Mouse (Mus musculus): ENCODE data around the gene Minpp1. TPM values are rescaled to one million over a fixed set of nuclear protein-coding genes. Genes with fewer than 3 reads are reported as not detected.

Minpp1 gene
- polyA plus RNA-seq, 1 experiment from 2014 or later, result 64.4 TPM

DNA sequence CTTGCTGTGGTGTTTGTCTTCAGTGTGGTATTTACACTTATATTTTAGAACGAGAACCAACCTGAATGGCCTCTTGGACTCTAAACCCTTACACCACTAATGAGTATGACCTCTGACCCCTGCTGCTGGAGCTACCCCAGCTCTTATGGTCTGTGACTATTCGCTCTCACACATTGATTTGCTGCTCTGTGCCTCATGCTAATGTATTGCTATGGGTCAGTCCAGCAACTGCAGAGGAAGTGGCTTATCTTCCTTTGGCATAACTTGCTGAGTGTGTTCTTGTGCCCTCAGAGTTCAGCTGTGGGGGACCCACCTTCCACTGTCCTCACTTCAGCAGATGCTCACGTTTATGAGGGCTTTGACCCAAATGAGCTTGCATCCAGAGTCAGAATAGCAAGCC, 24.7 kb downstream of the Minpp1 start:
- no peak for ATAC-seq
- Histone ChIP-seq H3K36me3 (ENCODE audit: control insufficient read depth, insufficient read depth, low read length) (peaks cover 27% of the 10 kb centered on the region), H3K9me3 (replicated peaks; ENCODE audit: control insufficient read depth, low read length, poor library complexity, severe bottlenecking) (no peaks in the 10 kb centered on the region), H3K4me2 (ENCODE audit: low read length) (no peak overlapping the region), H3K4me3 (ENCODE audit: low read depth, low read length) (no peak overlapping the region), H3K4me1 (ENCODE audit: control insufficient read depth, insufficient read depth, low read length) (no peaks in the 10 kb centered on the region), H3K9ac (ENCODE audit: low read depth, low read length) (no peak overlapping the region), H3K27ac (ENCODE audit: low read length) (no peak overlapping the region), H3K27me3 (ENCODE audit: control insufficient read depth, insufficient read depth, low read depth, low read length) (no peaks in the 10 kb centered on the region)
- 91% methylated on average over 3 of the region's 3 CpGs for WGBS

DNA sequence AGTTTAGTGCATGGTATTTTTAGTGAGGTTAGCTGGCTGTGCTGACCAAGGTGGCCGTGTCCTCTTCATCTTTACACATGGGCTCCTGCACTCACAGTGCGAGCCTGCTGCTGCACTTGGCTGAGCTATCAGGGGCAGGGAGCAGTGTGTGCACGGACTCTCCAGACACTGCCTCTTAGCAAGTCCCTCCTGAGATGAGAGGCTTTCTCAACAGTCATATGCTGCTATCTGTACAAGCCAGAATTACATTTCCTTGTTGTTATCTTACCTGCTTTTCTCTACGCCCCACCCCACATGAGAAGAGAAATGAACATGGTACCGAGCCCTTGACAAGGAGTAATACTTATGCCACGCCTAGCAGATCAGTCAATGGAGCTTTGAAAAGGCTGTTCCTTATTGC, 25.4 kb downstream of the Minpp1 start:
- no peak overlapping the region for H3K27ac ChIP-seq (ENCODE audit: low read length)
- no peak overlapping the region for H3K4me3 ChIP-seq (ENCODE audit: low read depth, low read length)
- 97% methylated on average over 6 of the region's 6 CpGs for WGBS
- no peaks in the 10 kb centered on the region for H3K4me1 ChIP-seq (ENCODE audit: control insufficient read depth, insufficient read depth, low read length)
- no peak for ATAC-seq
- peaks cover 30% of the 10 kb centered on the region for H3K36me3 ChIP-seq (ENCODE audit: control insufficient read depth, insufficient read depth, low read length)
- H3K9me3 ChIP-seq (replicated peaks; ENCODE audit: control insufficient read depth, low read length, poor library complexity, severe bottlenecking), result no peaks in the 10 kb centered on the region
- H3K9ac ChIP-seq (ENCODE audit: low read depth, low read length), result no peak overlapping the region
- H3K4me2 ChIP-seq (ENCODE audit: low read length), result no peak overlapping the region
- H3K27me3 ChIP-seq (ENCODE audit: control insufficient read depth, insufficient read depth, low read depth, low read length), result no peaks in the 10 kb centered on the region

DNA sequence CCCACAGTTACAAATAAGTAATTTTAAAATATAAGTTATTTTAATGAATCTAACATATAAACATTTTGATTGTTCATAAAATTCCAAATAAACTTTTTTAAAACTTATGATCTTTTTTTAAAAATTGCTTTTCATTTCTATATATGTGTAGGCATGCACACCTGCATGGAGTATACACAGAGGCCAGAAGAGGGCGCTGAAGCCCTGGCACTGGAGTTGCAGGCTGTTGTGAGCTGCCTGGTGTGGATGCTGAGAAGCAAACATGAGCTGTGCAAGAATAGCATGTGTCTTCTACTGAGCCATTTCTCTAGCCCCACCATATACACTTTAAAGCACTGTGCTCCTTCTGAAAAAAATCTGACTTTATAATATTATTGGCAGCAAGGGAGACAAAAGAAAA, 26.9 kb downstream of the Minpp1 start:
- no peak for ATAC-seq
- WGBS, result 48% methylated on average over 1 of the region's 1 CpGs
- no peak overlapping the region for H3K9ac ChIP-seq (ENCODE audit: low read depth, low read length)
- no peak overlapping the region for H3K4me2 ChIP-seq (ENCODE audit: low read length)
- no peaks in the 10 kb centered on the region for H3K27me3 ChIP-seq (ENCODE audit: control insufficient read depth, insufficient read depth, low read depth, low read length)
- no peak overlapping the region for H3K4me3 ChIP-seq (ENCODE audit: low read depth, low read length)
- H3K4me1 ChIP-seq (ENCODE audit: control insufficient read depth, insufficient read depth, low read length), result no peaks in the 10 kb centered on the region
- H3K9me3 ChIP-seq (replicated peaks; ENCODE audit: control insufficient read depth, low read length, poor library complexity, severe bottlenecking), result no peaks in the 10 kb centered on the region
- peaks cover 41% of the 10 kb centered on the region for H3K36me3 ChIP-seq (ENCODE audit: control insufficient read depth, insufficient read depth, low read length)
- H3K27ac ChIP-seq (ENCODE audit: low read length), result no peak overlapping the region

DNA sequence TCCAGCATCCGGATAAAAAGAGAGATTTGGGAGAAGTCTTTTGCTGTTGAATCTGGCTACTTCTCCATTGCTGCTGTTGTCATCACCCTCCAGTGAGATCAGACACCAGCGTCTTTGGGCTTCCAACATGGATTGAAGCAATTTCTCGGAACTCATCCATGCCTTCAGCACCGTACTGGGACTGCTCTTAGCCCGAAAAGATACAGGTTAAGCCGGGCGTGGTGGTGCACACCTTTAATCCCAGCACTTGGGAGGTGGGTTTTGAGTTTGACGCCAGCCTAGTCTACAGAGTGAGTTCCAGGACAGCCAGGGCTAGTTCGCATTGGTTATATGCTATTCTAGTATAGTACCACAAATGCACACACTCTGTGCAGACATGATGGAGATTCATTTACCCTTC, 31.0 kb downstream of the Minpp1 start:
- ATAC-seq, result no peak
- H3K4me2 ChIP-seq (ENCODE audit: low read length), result no peak overlapping the region
- H3K9me3 ChIP-seq (replicated peaks; ENCODE audit: control insufficient read depth, low read length, poor library complexity, severe bottlenecking), result no peaks in the 10 kb centered on the region
- peaks cover 35% of the 10 kb centered on the region for H3K36me3 ChIP-seq (ENCODE audit: control insufficient read depth, insufficient read depth, low read length)
- no peak overlapping the region for H3K27ac ChIP-seq (ENCODE audit: low read length)
- no peak overlapping the region for H3K9ac ChIP-seq (ENCODE audit: low read depth, low read length)
- WGBS, result 98% methylated on average over 9 of the region's 9 CpGs
- H3K4me3 ChIP-seq (ENCODE audit: low read depth, low read length), result no peak overlapping the region
- no peaks in the 10 kb centered on the region for H3K4me1 ChIP-seq (ENCODE audit: control insufficient read depth, insufficient read depth, low read length)
- H3K27me3 ChIP-seq (ENCODE audit: control insufficient read depth, insufficient read depth, low read depth, low read length), result no peaks in the 10 kb centered on the region

DNA sequence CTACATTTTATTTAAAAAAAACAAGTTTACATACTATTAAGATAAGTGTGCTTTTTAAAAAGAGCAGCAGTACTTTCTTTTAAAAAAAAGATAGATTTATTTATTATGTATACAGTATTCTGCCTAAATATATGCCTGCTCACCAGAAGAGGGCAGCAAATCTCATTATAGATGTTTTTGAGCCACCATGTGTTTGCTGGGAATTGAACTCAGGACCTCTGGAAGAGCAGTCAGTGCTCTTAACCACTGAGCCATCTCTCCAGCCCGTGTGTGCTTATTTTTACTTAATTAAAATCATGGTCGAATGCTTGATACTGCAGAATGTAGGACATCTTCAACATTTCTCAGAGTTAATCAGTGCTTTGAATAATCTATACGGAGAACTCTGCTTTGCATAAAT, 35.9 kb downstream of the Minpp1 start:
- Histone ChIP-seq H3K27me3 (ENCODE audit: control insufficient read depth, insufficient read depth, low read depth, low read length) (no peaks in the 10 kb centered on the region), H3K4me3 (ENCODE audit: low read depth, low read length) (no peak overlapping the region), H3K9ac (ENCODE audit: low read depth, low read length) (no peak overlapping the region), H3K4me1 (ENCODE audit: control insufficient read depth, insufficient read depth, low read length) (no peaks in the 10 kb centered on the region), H3K9me3 (replicated peaks; ENCODE audit: control insufficient read depth, low read length, poor library complexity, severe bottlenecking) (no peaks in the 10 kb centered on the region), H3K27ac (ENCODE audit: low read length) (no peak overlapping the region), H3K36me3 (ENCODE audit: control insufficient read depth, insufficient read depth, low read length) (peaks cover 8% of the 10 kb centered on the region), H3K4me2 (ENCODE audit: low read length) (no peak overlapping the region)
- 86% methylated on average over 3 of the region's 3 CpGs for WGBS
- ATAC-seq, result no peak

DNA sequence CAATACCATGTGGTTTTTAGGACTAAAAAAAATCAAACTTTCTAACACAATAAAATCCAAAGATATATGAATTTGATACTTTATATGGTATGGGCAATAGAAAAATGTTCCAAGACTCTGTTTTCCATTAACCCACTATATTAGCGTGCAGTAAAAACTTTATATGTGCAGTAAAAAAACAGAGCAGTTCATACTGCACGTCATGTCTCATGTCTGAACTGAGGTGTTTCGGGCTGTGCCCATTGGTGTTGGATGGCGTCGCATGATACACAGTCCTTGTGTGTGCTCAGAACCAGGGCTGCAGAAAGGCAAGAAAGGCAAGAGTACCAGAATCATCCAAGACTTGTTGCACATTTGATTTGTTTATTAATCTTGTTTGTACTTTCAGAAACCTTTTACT, 36.7 kb downstream of the Minpp1 start:
- Histone ChIP-seq H3K4me2 (ENCODE audit: low read length) (no peak overlapping the region), H3K27ac (ENCODE audit: low read length) (no peak overlapping the region), H3K9ac (ENCODE audit: low read depth, low read length) (no peak overlapping the region), H3K4me1 (ENCODE audit: control insufficient read depth, insufficient read depth, low read length) (no peaks in the 10 kb centered on the region), H3K36me3 (ENCODE audit: control insufficient read depth, insufficient read depth, low read length) (peaks cover 1% of the 10 kb centered on the region; the same call in 1 of the 2 replicates), H3K4me3 (ENCODE audit: low read depth, low read length) (no peak overlapping the region), H3K27me3 (ENCODE audit: control insufficient read depth, insufficient read depth, low read depth, low read length) (no peaks in the 10 kb centered on the region), H3K9me3 (replicated peaks; ENCODE audit: control insufficient read depth, low read length, poor library complexity, severe bottlenecking) (no peaks in the 10 kb centered on the region)
- WGBS, result 98% methylated on average over 5 of the region's 5 CpGs
- ATAC-seq, result no peak

DNA sequence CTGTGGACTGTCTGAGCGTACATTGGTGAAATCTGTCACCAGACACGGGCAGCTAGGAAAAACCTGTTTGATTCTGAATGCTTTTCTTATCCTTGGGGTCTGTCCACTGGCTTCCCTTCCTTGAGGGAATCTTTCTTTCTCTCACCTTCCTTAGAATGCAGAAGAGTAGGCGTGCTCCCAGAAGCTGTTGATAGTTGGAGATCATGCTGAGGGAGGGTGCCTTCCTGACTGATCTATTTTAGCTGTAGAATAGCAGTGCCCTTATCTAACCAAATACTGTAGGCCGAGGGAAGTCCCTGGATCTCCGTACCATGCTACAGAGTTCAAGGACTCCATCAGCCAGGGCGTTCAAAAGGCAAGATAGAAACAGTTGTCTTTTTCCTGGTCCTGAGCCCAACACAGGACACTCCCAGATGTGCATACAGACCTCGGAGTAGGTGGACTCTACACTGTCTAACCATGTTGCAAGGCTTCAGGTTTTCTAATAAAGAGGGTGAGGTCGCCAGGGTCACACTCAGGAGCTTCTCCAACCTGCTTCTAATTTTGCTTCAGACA, 37.3 kb downstream of the Minpp1 start:
- Histone ChIP-seq H3K4me1 (ENCODE audit: control insufficient read depth, insufficient read depth, low read length) (no peaks in the 10 kb centered on the region), H3K9ac (ENCODE audit: low read depth, low read length) (no peak overlapping the region), H3K36me3 (ENCODE audit: control insufficient read depth, insufficient read depth, low read length) (no peaks in the 10 kb centered on the region), H3K27me3 (ENCODE audit: control insufficient read depth, insufficient read depth, low read depth, low read length) (no peaks in the 10 kb centered on the region), H3K4me2 (ENCODE audit: low read length) (no peak overlapping the region), H3K4me3 (ENCODE audit: low read depth, low read length) (no peak overlapping the region), H3K9me3 (replicated peaks; ENCODE audit: control insufficient read depth, low read length, poor library complexity, severe bottlenecking) (no peaks in the 10 kb centered on the region), H3K27ac (ENCODE audit: low read length) (no peak overlapping the region)
- no peak for ATAC-seq
- 87% methylated on average over 8 of the region's 8 CpGs for WGBS

DNA sequence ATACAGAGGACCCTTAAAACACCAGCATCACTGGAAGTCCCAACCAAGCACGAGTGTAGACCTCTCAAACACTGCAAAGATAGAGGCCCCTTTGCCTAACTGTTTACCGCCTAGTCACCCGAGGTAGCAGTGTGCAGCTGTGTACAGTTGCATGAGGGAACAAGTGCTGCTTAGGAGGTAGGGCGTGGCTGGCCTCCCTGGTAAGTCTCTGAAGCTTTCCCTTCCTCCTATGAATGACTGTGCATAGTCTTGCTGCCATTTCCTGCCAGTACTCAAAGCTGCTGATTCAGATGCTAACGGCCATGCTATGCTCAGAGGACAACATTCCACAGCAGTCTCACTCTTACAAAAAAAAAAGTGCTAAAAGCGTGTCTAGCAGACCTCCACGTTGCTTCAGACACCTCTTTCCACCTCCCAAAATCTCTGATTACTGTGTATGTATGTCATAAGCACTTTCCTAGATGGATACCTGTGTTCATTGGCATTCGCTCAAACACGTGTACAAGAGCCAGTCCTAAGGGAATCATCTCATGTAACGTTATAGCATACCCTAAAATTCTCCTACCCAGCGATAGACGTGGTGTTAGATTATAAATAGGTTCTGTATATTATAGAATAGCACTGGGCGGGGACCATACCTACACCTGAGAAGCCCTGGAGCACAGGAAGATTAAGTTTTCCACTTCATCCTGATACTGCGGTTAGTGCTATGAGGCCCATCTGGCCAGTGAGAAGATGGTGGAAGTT, 38.4 kb downstream of the Minpp1 start:
- Histone ChIP-seq H3K36me3 (ENCODE audit: control insufficient read depth, insufficient read depth, low read length) (no peaks in the 10 kb centered on the region), H3K27ac (ENCODE audit: low read length) (no peak overlapping the region), H3K4me3 (ENCODE audit: low read depth, low read length) (no peak overlapping the region), H3K9ac (ENCODE audit: low read depth, low read length) (no peak overlapping the region), H3K4me2 (ENCODE audit: low read length) (no peak overlapping the region), H3K9me3 (replicated peaks; ENCODE audit: control insufficient read depth, low read length, poor library complexity, severe bottlenecking) (no peaks in the 10 kb centered on the region), H3K4me1 (ENCODE audit: control insufficient read depth, insufficient read depth, low read length) (no peaks in the 10 kb centered on the region), H3K27me3 (ENCODE audit: control insufficient read depth, insufficient read depth, low read depth, low read length) (no peaks in the 10 kb centered on the region)
- ATAC-seq, result no peak
- 84% methylated on average over 14 of the region's 14 CpGs for WGBS

DNA sequence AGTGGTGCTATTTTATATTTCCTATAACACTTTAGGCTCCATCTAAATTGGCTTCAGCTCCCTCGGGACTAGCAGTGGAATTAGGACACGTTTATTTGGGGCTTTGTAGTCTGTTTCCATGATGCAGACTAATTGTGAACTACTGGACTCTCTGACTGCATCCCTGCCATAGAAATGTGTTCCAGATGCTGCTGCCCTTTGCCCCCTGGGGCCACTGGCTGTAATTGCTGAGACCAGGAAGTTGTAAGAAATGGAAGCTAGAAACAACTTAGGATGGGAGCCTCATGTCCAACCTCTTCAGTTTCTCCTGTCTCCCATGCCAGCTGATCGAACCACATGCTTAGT, 38.9 kb downstream of the Minpp1 start:
- Histone ChIP-seq H3K4me3 (ENCODE audit: low read depth, low read length) (no peak overlapping the region), H3K4me1 (ENCODE audit: control insufficient read depth, insufficient read depth, low read length) (no peaks in the 10 kb centered on the region), H3K9ac (ENCODE audit: low read depth, low read length) (no peak overlapping the region), H3K4me2 (ENCODE audit: low read length) (no peak overlapping the region), H3K36me3 (ENCODE audit: control insufficient read depth, insufficient read depth, low read length) (no peaks in the 10 kb centered on the region), H3K27ac (ENCODE audit: low read length) (no peak overlapping the region), H3K9me3 (replicated peaks; ENCODE audit: control insufficient read depth, low read length, poor library complexity, severe bottlenecking) (no peaks in the 10 kb centered on the region), H3K27me3 (ENCODE audit: control insufficient read depth, insufficient read depth, low read depth, low read length) (no peaks in the 10 kb centered on the region)
- WGBS, result 82% methylated on average over 3 of the region's 3 CpGs
- no peak for ATAC-seq

Measured in midbrain, embryonic 16.5 days (tissue).